Mouse (Mus musculus) bone marrow macrophage, adult 2 months (primary cell): ENCODE results near the gene Cenpb. TPM values are rescaled to one million over a fixed set of nuclear protein-coding genes. Genes with fewer than 3 reads are reported as not detected.
A peak's percentile ranks its signal among the peaks of the same experiment; 100 is the strongest.
"Not testable (repeated sequence)": the region's sequence is repeated elsewhere in the genome, so short reads cannot be mapped to it uniquely, and the experiment has no call there.

Experiments used
- H3K27ac ChIP-seq: 2 replicates; pipeline ENCODE4 v1.5.1; 2012; ENCODE audit warnings: low read depth, low read length; ENCODE audit not compliant: insufficient read depth
- H3K4me1 ChIP-seq: 2 replicates; pipeline ENCODE4 v1.6.1; 2012; ENCODE audit warnings: low read length; ENCODE audit not compliant: control insufficient read depth, insufficient read depth
- H3K4me3 ChIP-seq: 2 replicates; pipeline ENCODE4 v1.5.1; 2012; ENCODE audit warnings: mild to moderate bottlenecking, low read length, moderate library complexity; ENCODE audit not compliant: insufficient read depth
- CTCF ChIP-seq: IDR thresholded peaks from 2 replicates; pipeline ENCODE4 v1.5.1; 2012; ENCODE audit warnings: low read depth, mild to moderate bottlenecking, low read length, moderate library complexity
- POLR2A ChIP-seq: IDR thresholded peaks from 2 replicates; pipeline ENCODE4 v1.6.1; 2012; ENCODE audit warnings: mild to moderate bottlenecking, low read depth, low read length, borderline replicate concordance
- polyA plus RNA-seq: library from polyadenylated mRNA; stranded (reverse); fragments of >200 nt; gene quantifications from 2 replicates; pipeline ENCODE4 v1.2.4, GENCODE M21; 2012; ENCODE audit not compliant: missing spikeins, insufficient read depth, insufficient read length

Gene Cenpb
- polyA plus RNA-seq, result 88.2 and 88.3 TPM in 2 replicates

GRCm38 (mm10) chr2:131179990-131180587 lies at the start of gene Cenpb:
TSS of gene Cenpb (minus strand) at chr2:131180067.
- Histone ChIP-seq H3K27ac (peak within 1 kb of the TSS; percentile 76), H3K4me1 (peaks cover 21% of the 10 kb centered on the region), H3K4me3 (peak within 1 kb of the TSS; percentile 93)
- no peak for TF ChIP-seq POLR2A
- peak; percentile 28 for TF ChIP-seq CTCF

GRCm38 (mm10) chr2:131227243-131227642 lies 47.4 kb upstream of the Cenpb start:
- Histone ChIP-seq H3K4me3 (no peak overlapping the region), H3K27ac (no peak overlapping the region), H3K4me1 (peaks cover 6% of the 10 kb centered on the region)
- TF ChIP-seq CTCF (no peak), POLR2A (no peak)

GRCm38 (mm10) chr2:131226669-131227068 lies 46.8 kb upstream of the Cenpb start:
- H3K27ac ChIP-seq, H3K4me1 ChIP-seq, H3K4me3 ChIP-seq: not testable (repeated sequence)

GRCm38 (mm10) chr2:131225178-131225577 lies 45.3 kb upstream of the Cenpb start:
- TF ChIP-seq POLR2A, result no peak
- TF ChIP-seq CTCF, result no peak
- no peak overlapping the region for H3K4me3 ChIP-seq
- H3K4me1 ChIP-seq, result peaks cover 7% of the 10 kb centered on the region
- H3K27ac ChIP-seq, result no peak overlapping the region

- Histone ChIP-seq H3K27ac (no peak overlapping the region), H3K4me1 (peaks cover 7% of the 10 kb centered on the region), H3K4me3 (no peak overlapping the region)
- TF ChIP-seq POLR2A (no peak), CTCF (no peak)
These were observed 43.7 kb upstream of the Cenpb start for GRCm38 (mm10) chr2:131223569-131223968.

- no peak overlapping the region for H3K27ac ChIP-seq
These were observed 42.7 kb upstream of the Cenpb start for GRCm38 (mm10) chr2:131222562-131222961.

GRCm38 (mm10) chr2:131221853-131222515 lies 42.1 kb upstream of the Cenpb start:
- no peak for TF ChIP-seq CTCF
- no peak for TF ChIP-seq POLR2A
- Histone ChIP-seq H3K4me1 (peaks cover 7% of the 10 kb centered on the region), H3K4me3 (no peak overlapping the region), H3K27ac (no peak overlapping the region)

More at GRCm38 (mm10) chr2:131222562-131222961, 42.7 kb upstream of the Cenpb start:
- Histone ChIP-seq H3K4me3 (no peak overlapping the region), H3K4me1 (peaks cover 7% of the 10 kb centered on the region)
- TF ChIP-seq CTCF (no peak), POLR2A (no peak)

- Histone ChIP-seq H3K4me1 (peaks cover 7% of the 10 kb centered on the region), H3K4me3 (no peak overlapping the region), H3K27ac (no peak overlapping the region)
- TF ChIP-seq CTCF (no peak), POLR2A (no peak)
These were observed 40.2 kb upstream of the Cenpb start for GRCm38 (mm10) chr2:131220030-131220429.

- TF ChIP-seq POLR2A (no peak), CTCF (no peak)
- Histone ChIP-seq H3K4me3 (no peak overlapping the region), H3K4me1 (peaks cover 5% of the 10 kb centered on the region), H3K27ac (no peak overlapping the region)
These were observed 36.3 kb upstream of the Cenpb start for GRCm38 (mm10) chr2:131215941-131216858.
